Mouse (Mus musculus) heart, adult 9 months (tissue): ENCODE measurements around the gene Dis3l2.
A peak's percentile ranks its signal among the peaks of the same experiment; 100 is the strongest.

Experiments
- DNase-seq, 2 experiments: peaks; one replicate each; pipeline ENCODE4 v3.0.0; 2022; ENCODE audit warnings: low spot score in 2 of 2

Dis3l2 gene

GRCm38 (mm10) chr1:87070720-87071119, 367.1 kb downstream of the Dis3l2 start:
- DNase-seq, result no peak

- no peak for DNase-seq
Measured at GRCm38 (mm10) chr1:87073776-87074175, 370.2 kb downstream of the Dis3l2 start.

- no peak for DNase-seq
Measured at GRCm38 (mm10) chr1:87086196-87086595, 382.6 kb downstream of the Dis3l2 start.

DNA sequence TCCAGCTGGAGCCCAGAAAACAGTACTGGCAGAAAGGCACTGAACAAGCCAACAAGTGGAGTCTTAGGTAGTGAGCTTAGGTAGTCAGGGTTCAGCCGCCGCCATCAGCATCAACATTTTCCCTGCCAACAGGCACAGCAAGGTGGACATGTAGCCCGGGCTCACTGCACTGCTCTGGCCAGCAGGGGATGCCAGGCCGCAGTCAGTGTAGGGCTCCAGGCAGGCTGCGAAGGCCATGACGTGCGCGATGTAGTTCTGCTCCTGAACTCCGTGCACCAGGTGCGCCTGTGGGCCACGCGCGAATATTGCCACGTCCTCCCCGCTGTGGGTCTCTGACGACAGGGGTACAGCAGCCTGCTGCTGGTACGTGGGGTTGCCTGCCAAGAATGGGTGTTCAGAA, 383.4 kb downstream of the Dis3l2 start:
- DNase-seq, result no peak

GRCm38 (mm10) chr1:87089251-87089650, 385.6 kb downstream of the Dis3l2 start:
- no peak for DNase-seq

DNA sequence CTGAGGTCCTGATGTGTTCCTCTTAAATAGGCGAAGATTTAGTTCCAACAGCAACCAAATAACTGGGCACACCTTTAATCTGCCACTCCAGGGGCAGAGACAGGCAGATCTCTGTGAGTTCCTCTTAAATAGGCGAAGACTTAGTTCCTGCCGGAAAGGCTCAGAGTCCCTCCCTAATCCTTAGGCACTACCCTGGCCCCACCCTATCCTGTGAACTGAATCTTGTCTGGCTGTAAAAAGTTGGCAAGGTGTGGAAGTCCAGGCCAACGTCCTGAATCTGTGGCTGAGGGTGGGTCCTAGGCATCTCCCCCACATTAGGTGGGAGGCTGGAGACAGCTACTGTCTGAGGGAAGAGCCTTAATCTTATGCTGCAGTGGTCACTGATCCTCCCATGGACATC, 386.2 kb downstream of the Dis3l2 start, which contains the start of gene Alppl2:
Alppl2 (minus strand) TSS at position 101 of the 400 bp plus-strand sequence.
- no peak for DNase-seq

DNA sequence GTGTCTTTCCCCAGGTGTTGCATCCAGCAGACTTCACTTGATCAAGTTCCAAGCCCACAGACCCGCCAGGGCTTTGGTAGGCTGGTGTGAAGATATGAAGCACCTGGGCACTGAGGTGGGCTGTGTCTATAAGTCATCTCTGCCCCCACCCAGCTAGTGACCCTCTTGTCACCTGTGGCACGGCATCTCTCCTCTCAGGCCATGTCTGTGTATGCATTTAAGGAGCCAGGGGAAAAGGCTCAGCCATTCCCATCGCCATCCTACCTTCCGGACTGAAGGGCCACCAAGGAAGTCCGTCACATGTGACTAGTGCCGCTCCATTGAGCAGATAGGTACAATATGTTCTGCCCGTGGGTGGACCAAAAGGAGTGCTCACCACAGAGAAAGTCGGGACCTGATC, 392.0 kb downstream of the Dis3l2 start:
- no peak for DNase-seq

- peak in 1 of 2 experiments; percentile 10 for DNase-seq
Measured at GRCm38 (mm10) chr1:87098358-87098975, 394.9 kb downstream of the Dis3l2 start.
